Mouse (Mus musculus) stomach, embryonic 14.5 days (tissue): ENCODE measurements around the gene Papola. TPM values are rescaled to one million over a fixed set of nuclear protein-coding genes. Genes with fewer than 3 reads are reported as not detected.

ENCODE experiments used
- ATAC-seq: fragments of 200-750 bp; cut with Nextera tagmentation; 2 replicates; pipeline ENCODE4 v1.8.0; 2017; ENCODE audit warnings: low read depth, moderate TSS enrichment; ENCODE audit not compliant: insufficient number of reproducible peaks, insufficient read depth, low FRiP score
- H3K27ac ChIP-seq: fragments of 300-500 bp; sonication (generic); 2 replicates; pipeline ENCODE4 v1.5.1; 2014; ENCODE audit warnings: mild to moderate bottlenecking, low read length, moderate library complexity, mixed read lengths
- H3K27me3 ChIP-seq: fragments of 300-500 bp; sonication (generic); 2 replicates; pipeline ENCODE4 v1.6.1; 2014; ENCODE audit warnings: low read length, control low read depth, mixed read lengths; ENCODE audit not compliant: control insufficient read depth, insufficient read depth
- H3K36me3 ChIP-seq: fragments of 300-500 bp; sonication (generic); 2 replicates; pipeline ENCODE4 v1.6.1; 2014; ENCODE audit warnings: mild to moderate bottlenecking, control low read depth, low read length, moderate library complexity, mixed read lengths; ENCODE audit not compliant: control insufficient read depth, insufficient read depth
- H3K4me1 ChIP-seq: fragments of 300-500 bp; sonication (generic); 2 replicates; pipeline ENCODE4 v1.6.1; 2014; ENCODE audit warnings: low read length, control low read depth, mixed read lengths; ENCODE audit not compliant: control insufficient read depth, insufficient read depth
- H3K4me2 ChIP-seq: fragments of 300-500 bp; sonication (generic); replicated peaks from 2 replicates; pipeline ENCODE4 v1.6.1; 2014; ENCODE audit warnings: low read depth, low read length, control low read depth
- H3K4me3 ChIP-seq: fragments of 300-500 bp; sonication (generic); 2 replicates; pipeline ENCODE4 v1.5.1; 2014; ENCODE audit warnings: low read depth, low read length, control low read depth
- H3K9ac ChIP-seq: fragments of 300-500 bp; sonication (generic); replicated peaks from 2 replicates; pipeline ENCODE4 v1.6.1; 2014; ENCODE audit warnings: low read depth, mild to moderate bottlenecking, control low read depth, low read length, moderate library complexity, mixed read lengths
- H3K9me3 ChIP-seq: fragments of 300-500 bp; sonication (generic); 2 replicates; pipeline ENCODE4 v1.6.1; 2016; ENCODE audit warnings: low read depth, low read length, control low read depth; ENCODE audit not compliant: control insufficient read depth
- WGBS: fragments of 180-500 bp; shearing (Covaris S2); extraction: QIAGEN DNeasy Blood & Tissue Kit; methylation state at CpG from one replicate; pipeline ENCODE4 v1.1.7; 2014; 5-methylcytosine and 5-hydroxymethylcytosine counted together
- polyA plus RNA-seq: library from polyadenylated mRNA; unstranded; fragments of >200 nt; fragmentation: Nextera tagmentation; extraction: Ambion mirVana; gene quantifications from 2 replicates; pipeline ENCODE4 v1.2.1, GENCODE M21; 2014

Papola gene
- polyA plus RNA-seq, 1 experiment from 2014 or later = 173 TPM

DNA sequence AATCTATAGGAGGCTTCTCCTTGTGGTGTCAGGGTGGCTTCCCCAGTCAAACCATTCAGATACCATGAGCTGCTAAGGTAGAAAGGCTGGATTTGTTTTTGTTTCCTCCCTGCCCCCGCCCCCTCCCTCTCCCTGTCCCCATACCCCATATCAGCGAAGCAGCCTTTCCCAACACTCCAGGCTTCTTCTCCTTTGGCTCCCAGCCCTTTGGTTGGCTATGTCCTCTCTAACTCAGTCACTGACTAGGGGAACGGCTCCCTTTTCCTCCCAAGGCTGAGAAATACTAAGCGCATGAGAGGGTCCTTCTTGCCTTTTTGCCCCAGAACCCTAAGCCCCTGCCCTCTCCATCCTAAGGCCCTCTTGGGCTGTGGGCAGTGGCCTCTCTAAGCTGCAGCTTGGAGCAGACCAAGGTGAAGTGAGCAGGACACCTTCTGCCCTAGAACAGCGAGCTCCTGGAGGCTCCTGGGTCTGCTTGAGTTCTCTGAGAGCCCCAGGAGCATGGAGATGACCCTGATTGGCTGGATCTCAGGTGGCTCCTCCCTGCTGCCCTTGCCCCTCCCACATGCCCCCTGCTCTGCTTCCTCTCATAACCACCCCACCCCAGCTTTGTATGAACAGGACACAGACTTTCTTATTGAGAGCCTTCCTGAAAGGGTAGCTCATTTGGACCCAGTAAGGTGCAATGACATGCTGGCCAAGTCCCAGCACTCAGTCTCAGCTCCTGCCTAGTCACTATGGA lies 73.6 kb downstream of the Papola start:
- Histone ChIP-seq H3K27ac (no peak overlapping the region), H3K27me3 (no peaks in the 10 kb centered on the region)
- 75% methylated on average over 5 of the region's 5 CpGs for WGBS

DNA sequence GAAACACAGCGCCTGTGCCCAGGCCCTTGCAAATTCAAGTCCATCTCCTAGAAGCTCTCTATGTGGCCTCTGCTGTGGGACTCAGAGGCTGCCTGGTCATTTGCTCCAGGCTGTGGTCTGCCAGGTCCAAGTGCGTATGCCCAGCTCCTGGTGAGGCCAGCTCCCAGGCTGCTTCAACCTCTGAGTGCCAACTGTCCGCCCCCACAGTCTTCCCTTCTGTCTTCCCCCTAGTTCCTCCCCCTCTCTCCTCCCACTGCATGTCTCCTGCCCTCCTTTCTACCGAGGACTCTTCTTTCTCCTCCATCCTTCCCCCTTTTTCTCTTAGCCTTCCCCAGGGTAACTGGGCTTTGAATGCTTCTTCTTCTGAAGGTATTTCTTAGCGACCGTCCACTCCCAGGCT lies 77.6 kb downstream of the Papola start:
- ATAC-seq = no peak
- no peaks in the 10 kb centered on the region for H3K36me3 ChIP-seq
- no peaks in the 10 kb centered on the region for H3K9me3 ChIP-seq
- no peak overlapping the region for H3K9ac ChIP-seq
- WGBS = 81% methylated on average over 6 of the region's 6 CpGs
- no peak overlapping the region for H3K4me3 ChIP-seq
- H3K27ac ChIP-seq = no peak overlapping the region
- H3K4me2 ChIP-seq = no peak overlapping the region
- H3K4me1 ChIP-seq = no peaks in the 10 kb centered on the region
- H3K27me3 ChIP-seq = no peaks in the 10 kb centered on the region

More for the DNA sequence above, 73.6 kb downstream of the Papola start:
- Histone ChIP-seq H3K9me3 (no peaks in the 10 kb centered on the region), H3K4me1 (no peaks in the 10 kb centered on the region), H3K9ac (no peak overlapping the region), H3K36me3 (no peaks in the 10 kb centered on the region), H3K4me3 (no peak overlapping the region), H3K4me2 (no peak overlapping the region)
- no peak for ATAC-seq

DNA sequence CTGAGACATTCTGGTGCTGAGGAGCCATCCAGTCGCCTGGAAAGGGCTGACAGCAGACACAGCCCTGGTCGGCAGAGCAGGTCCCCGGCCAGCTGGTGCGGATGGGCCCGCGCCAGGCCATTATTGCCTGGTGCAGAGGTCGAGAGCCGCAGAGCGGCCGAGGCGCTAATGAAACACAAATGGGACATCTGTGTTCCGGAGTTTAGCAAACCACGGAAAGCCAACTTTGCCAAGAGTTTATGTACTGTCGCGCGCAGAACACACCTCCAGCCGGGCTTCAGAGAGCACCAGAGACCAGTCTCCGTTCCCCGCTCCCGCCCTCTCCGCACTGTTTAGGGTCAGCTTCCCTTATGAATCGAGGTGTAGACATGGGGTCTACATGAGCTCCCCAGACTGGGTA lies 78.1 kb downstream of the Papola start:
- H3K4me3 ChIP-seq = no peak overlapping the region
- H3K9me3 ChIP-seq = no peaks in the 10 kb centered on the region
- no peak overlapping the region for H3K9ac ChIP-seq
- no peak overlapping the region for H3K27ac ChIP-seq
- H3K27me3 ChIP-seq = no peaks in the 10 kb centered on the region
- H3K4me2 ChIP-seq = no peak overlapping the region
- no peak for ATAC-seq
- H3K36me3 ChIP-seq = no peaks in the 10 kb centered on the region
- WGBS = 76% methylated on average over 22 of the region's 22 CpGs
- no peaks in the 10 kb centered on the region for H3K4me1 ChIP-seq

DNA sequence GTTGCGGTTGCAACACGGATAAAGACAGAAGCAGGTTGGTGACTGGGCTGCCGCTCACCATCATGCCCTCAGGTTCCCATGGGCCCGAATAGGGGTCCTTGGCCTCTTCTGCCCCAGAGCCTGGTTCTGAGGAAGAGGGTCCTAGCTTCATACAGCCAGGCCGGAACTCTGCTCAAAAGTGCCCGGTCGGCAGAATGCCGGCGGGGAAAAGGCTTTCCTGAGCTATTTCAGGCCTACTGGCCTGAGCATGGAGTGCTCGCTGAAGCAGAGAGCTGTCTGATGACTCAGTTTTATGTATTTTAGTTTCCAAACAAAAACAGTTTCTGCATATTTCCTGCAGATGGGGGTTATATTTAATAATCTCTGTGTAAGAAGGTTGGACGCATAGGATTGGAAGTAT lies 78.9 kb downstream of the Papola start:
- ATAC-seq = no peak
- Histone ChIP-seq H3K27me3 (no peaks in the 10 kb centered on the region), H3K27ac (no peak overlapping the region), H3K36me3 (no peaks in the 10 kb centered on the region), H3K9me3 (no peaks in the 10 kb centered on the region), H3K9ac (no peak overlapping the region), H3K4me3 (no peak overlapping the region), H3K4me1 (no peaks in the 10 kb centered on the region), H3K4me2 (no peak overlapping the region)
- 85% methylated on average over 11 of the region's 11 CpGs for WGBS

DNA sequence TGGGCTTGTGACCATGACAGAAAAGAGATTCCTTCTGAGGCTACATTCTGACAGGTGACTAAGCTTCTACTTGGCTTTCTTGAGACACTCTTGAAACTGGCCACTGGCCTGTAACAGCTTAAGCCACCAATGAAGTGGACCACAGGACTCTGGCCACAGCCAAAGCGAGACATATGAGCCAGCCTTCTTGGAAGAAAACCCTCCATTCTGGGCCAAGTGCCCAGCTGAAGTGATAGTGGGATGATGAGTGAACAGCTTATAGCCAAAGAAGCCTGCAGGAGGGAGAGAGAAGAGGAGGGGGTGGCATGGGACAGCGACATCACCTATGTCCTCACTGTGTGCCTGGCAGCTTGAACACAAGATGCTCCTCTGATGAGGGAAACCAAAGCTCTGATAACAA lies 83.2 kb downstream of the Papola start:
- Histone ChIP-seq H3K27me3 (no peaks in the 10 kb centered on the region), H3K9ac (no peak overlapping the region), H3K4me2 (no peak overlapping the region), H3K9me3 (no peaks in the 10 kb centered on the region), H3K4me3 (no peak overlapping the region), H3K36me3 (no peaks in the 10 kb centered on the region), H3K4me1 (no peaks in the 10 kb centered on the region), H3K27ac (no peak overlapping the region)
- WGBS = 94% methylated on average over 2 of the region's 2 CpGs
- no peak for ATAC-seq

DNA sequence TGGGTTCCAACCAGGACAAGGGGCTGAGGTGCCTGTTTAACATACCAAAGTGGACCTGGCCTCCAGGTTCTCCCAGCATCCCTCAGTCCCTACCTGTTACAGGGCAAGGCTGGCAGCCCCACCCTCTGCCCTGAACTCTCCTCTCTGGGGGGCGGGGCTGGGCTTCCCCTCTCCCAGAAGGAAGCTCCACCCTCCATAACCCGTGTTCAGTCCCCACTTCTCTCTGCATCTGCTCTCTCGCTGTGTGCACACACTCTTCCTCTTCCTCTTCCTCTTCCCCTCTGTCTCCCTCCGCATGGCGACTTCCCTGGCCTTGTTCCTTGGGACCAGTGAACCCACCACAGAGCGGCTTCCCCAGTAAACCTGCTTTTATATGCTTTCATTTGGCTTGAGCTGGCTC lies 84.7 kb downstream of the Papola start:
- ATAC-seq = no peak
- no peaks in the 10 kb centered on the region for H3K9me3 ChIP-seq
- no peak overlapping the region for H3K9ac ChIP-seq
- no peak overlapping the region for H3K4me2 ChIP-seq
- H3K4me1 ChIP-seq = no peaks in the 10 kb centered on the region
- H3K27ac ChIP-seq = no peak overlapping the region
- WGBS = 21% methylated on average over 6 of the region's 6 CpGs
- no peak overlapping the region for H3K4me3 ChIP-seq
- no peaks in the 10 kb centered on the region for H3K27me3 ChIP-seq
- no peaks in the 10 kb centered on the region for H3K36me3 ChIP-seq

DNA sequence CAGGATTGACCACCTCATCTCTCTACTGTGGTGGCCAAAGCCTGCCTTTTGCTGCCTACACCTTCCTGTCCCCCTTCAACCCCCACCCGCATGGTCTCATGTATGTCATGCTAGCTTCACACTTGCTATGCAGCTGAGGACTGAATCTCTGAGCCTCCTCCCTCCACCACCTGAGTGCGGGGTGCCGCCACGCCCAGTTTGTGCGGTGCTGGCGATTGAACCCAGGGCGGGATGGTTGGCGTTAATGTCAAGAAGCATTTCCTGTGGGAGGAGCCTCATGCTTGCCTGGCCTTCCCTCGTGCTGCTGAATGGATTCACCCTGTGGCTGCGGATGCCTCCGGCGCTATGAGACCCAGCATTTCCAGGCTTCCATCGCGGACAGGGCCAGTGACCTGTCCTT lies 85.2 kb downstream of the Papola start:
- H3K4me2 ChIP-seq = no peak overlapping the region
- H3K36me3 ChIP-seq = no peaks in the 10 kb centered on the region
- no peaks in the 10 kb centered on the region for H3K27me3 ChIP-seq
- H3K4me1 ChIP-seq = no peaks in the 10 kb centered on the region
- WGBS = 25% methylated on average over 14 of the region's 14 CpGs
- no peaks in the 10 kb centered on the region for H3K9me3 ChIP-seq
- no peak overlapping the region for H3K9ac ChIP-seq
- H3K4me3 ChIP-seq = no peak overlapping the region
- ATAC-seq = no peak
- H3K27ac ChIP-seq = no peak overlapping the region

DNA sequence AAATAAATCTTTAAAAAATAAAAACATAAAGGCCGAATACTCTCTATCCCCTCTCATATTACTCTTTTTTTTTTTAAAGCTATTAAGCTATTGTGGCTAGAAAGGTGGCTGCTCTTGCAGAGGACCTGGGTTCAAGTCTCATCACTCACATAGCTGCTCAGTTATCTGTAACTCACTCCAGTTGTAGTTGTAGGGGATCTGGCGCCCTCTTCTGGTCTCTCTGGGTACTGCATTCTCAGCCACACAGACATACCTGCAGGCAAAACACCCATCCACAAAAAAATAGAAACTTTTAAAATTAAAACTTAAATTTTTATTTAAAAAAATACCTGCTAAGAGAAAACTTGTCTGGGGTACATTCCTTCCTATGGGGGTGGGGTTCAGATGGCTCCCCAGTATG lies 88.8 kb downstream of the Papola start:
- Histone ChIP-seq H3K4me2 (no peak overlapping the region), H3K4me1 (no peaks in the 10 kb centered on the region), H3K9me3 (no peaks in the 10 kb centered on the region), H3K4me3 (no peak overlapping the region), H3K9ac (no peak overlapping the region), H3K27ac (no peak overlapping the region), H3K36me3 (no peaks in the 10 kb centered on the region), H3K27me3 (no peaks in the 10 kb centered on the region)
- WGBS = 53% methylated on average over 2 of the region's 2 CpGs
- no peak for ATAC-seq

DNA sequence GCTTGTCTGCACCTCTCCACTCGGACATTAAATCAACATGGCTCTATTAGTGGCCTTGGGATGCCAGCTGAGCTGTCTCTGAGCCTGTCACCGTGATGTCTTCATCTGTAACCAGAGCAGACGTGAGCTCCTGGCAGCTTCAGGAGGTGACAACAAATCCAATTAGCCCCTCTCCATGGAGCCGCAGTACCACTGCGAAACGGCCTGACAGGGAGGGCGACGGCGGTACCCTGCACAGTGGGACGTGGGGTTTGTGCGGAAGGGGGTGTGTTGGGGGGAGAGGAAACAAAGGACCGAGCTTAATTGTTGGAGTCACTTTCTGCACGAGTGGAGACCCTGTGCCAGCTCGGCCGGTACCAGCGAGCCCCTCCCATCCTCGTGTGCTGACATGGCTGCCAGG lies 90.6 kb downstream of the Papola start:
- Histone ChIP-seq H3K4me3 (no peak overlapping the region), H3K4me1 (no peaks in the 10 kb centered on the region), H3K9ac (no peak overlapping the region), H3K9me3 (peaks cover 3% of the 10 kb centered on the region; the same call in 1 of the 2 replicates), H3K27ac (no peak overlapping the region), H3K36me3 (no peaks in the 10 kb centered on the region), H3K4me2 (no peak overlapping the region), H3K27me3 (no peaks in the 10 kb centered on the region)
- ATAC-seq = no peak
- 15% methylated on average over 17 of the region's 17 CpGs for WGBS
